Mouse (Mus musculus) stomach, embryonic 15.5 days (tissue): ENCODE measurements at regions not wholly inside any gene's neighbourhood (a gene's known extent, or its start where the extent isn't known, plus 50 kb on each side); places are given as distances from the start of the nearest gene placed in this dataset.
A peak's percentile ranks its signal among the peaks of the same experiment; 100 is the strongest.

Experiments used
- ATAC-seq: fragments of 200-750 bp; cut with Nextera tagmentation; 2 replicates; pipeline ENCODE4 v1.8.0; 2017; ENCODE audit warnings: low read depth, moderate number of reproducible peaks, moderate TSS enrichment; ENCODE audit not compliant: insufficient read depth, low FRiP score
- H3K27ac ChIP-seq: fragments of 300-500 bp; sonication (generic); 2 replicates; pipeline ENCODE4 v1.5.1; 2015; ENCODE audit warnings: mild to moderate bottlenecking, inconsistent platforms
- H3K27me3 ChIP-seq: fragments of 300-500 bp; sonication (generic); replicated peaks from 2 replicates; pipeline ENCODE4 v1.6.1; 2015; ENCODE audit warnings: inconsistent platforms
- H3K36me3 ChIP-seq: fragments of 300-500 bp; sonication (generic); 2 replicates; pipeline ENCODE4 v1.6.1; 2015; ENCODE audit warnings: inconsistent platforms
- H3K4me1 ChIP-seq: fragments of 300-500 bp; sonication (generic); 2 replicates; pipeline ENCODE4 v1.6.1; 2015; ENCODE audit warnings: inconsistent platforms
- H3K4me2 ChIP-seq: fragments of 300-500 bp; sonication (generic); 2 replicates; pipeline ENCODE4 v1.6.1; 2015; ENCODE audit warnings: mild to moderate bottlenecking, inconsistent platforms
- H3K4me3 ChIP-seq: fragments of 300-500 bp; sonication (generic); replicated peaks from 2 replicates; pipeline ENCODE4 v1.5.1; 2015; ENCODE audit warnings: inconsistent platforms
- H3K9ac ChIP-seq: fragments of 300-500 bp; sonication (generic); 2 replicates; pipeline ENCODE4 v1.6.1; 2015; ENCODE audit warnings: inconsistent platforms
- H3K9me3 ChIP-seq: fragments of 300-500 bp; sonication (generic); 2 replicates; pipeline ENCODE4 v1.6.1; 2016; ENCODE audit warnings: inconsistent platforms
- whole genome bisulfite sequencing: fragments of 180-500 bp; shearing (Covaris S2); methylation state at CpG from one replicate; pipeline ENCODE4 v1.1.7; 2015; 5-methylcytosine and 5-hydroxymethylcytosine counted together

DNA sequence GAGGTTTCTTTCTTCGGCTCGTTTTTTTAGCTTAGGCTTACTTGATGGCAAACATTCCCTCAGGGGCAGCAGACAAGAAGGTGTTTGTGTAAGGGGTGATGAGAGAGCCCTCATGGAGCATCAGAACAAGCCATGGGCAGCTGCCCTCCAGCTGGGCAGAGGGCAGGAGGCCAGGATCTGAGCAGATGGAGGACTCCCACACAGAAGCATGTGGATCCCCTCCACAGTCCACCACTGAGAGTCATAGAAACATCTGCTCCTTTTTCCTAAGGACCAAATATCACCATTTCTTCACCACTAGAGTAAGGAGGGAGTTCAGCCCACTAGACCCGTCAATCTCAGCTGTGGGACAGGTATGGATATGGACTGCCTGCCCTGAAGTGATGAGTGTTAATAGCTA, 214.4 kb downstream of the Qk start:
- H3K4me2 ChIP-seq: no peak overlapping the region
- no peaks in the 10 kb centered on the region for H3K27me3 ChIP-seq
- no peak overlapping the region for H3K4me3 ChIP-seq
- no peaks in the 10 kb centered on the region for H3K36me3 ChIP-seq
- H3K9me3 ChIP-seq: no peaks in the 10 kb centered on the region
- no peaks in the 10 kb centered on the region for H3K4me1 ChIP-seq
- no peak overlapping the region for H3K27ac ChIP-seq
- no peak for ATAC-seq
- H3K9ac ChIP-seq: no peak overlapping the region
- WGBS: 63% methylated on average over 3 of the region's 3 CpGs

DNA sequence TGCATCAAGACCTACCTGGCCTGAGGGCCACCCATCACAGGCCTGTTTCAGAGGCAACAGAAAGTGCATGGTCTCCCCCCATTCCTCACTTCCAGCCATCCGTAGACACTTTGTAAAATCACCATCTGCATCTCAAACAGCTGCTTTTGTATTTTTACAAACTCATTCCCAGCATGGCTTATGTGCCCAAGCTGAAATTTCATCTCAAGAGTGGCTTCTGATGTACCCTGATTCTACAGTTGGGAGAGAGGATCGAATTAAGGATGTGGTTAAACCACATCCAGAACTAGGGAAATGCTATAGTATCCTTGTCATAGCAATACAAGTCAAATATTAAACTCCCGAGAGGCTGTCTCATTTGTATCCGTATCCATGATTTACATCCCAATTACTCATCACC, 221.5 kb downstream of the Qk start:
- Histone ChIP-seq H3K27me3 (no peaks in the 10 kb centered on the region), H3K27ac (no peak overlapping the region), H3K9me3 (no peaks in the 10 kb centered on the region), H3K9ac (no peak overlapping the region), H3K4me2 (no peak overlapping the region), H3K4me3 (no peak overlapping the region), H3K36me3 (no peaks in the 10 kb centered on the region), H3K4me1 (peaks cover 8% of the 10 kb centered on the region; the same call in 1 of the 2 replicates)
- ATAC-seq: no peak
- WGBS: 76% methylated on average over 4 of the region's 4 CpGs

DNA sequence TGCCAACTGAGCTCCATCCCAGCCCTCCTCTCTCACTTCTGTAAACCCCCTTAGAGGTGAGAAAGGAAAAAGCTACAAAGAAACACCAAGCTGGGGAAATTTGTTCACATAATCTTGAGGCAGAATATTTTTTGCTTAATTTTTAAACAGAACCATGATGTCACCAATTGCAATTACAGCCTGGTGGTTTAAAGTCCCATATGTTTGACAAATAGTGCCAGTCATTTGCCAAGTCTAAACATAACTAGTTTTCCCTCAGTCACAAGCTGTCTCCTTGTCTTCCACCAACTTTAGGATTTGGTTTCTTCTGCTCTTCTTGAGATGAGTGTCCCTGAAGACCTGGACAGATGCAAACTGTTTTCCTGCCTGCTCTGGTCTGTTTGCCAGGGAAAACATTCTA, 222.0 kb downstream of the Qk start:
- Histone ChIP-seq H3K4me2 (no peak overlapping the region), H3K27me3 (no peaks in the 10 kb centered on the region), H3K9ac (no peak overlapping the region), H3K27ac (no peak overlapping the region), H3K9me3 (no peaks in the 10 kb centered on the region), H3K4me1 (peaks cover 8% of the 10 kb centered on the region; the same call in 1 of the 2 replicates), H3K36me3 (no peaks in the 10 kb centered on the region), H3K4me3 (no peak overlapping the region)
- ATAC-seq: no peak

DNA sequence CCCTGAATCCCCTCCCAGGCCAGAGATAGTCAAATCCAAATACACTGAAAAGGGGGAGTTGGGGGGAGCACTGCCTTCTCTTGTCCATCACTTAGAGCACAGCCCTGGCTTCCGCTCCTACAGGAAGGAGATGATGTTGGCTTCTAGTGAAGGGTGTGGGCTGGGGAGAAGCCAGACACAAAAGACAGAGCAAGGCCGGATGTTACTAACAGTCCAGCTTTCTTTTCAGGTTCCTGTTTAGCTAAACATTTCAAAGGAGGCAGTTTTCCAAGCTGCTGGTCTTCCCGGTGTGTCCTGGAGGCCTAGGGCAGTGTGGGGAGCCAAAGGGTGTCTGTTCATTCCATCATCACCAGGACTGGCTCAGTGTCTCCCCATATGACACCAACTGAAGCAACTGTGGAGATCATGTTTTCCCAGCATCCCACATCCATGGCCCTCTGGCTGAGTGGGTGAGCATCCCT, 223.8 kb downstream of the Qk start:
- Histone ChIP-seq H3K4me1 (peaks cover 8% of the 10 kb centered on the region; the same call in 1 of the 2 replicates), H3K36me3 (no peaks in the 10 kb centered on the region), H3K4me2 (no peak overlapping the region), H3K27ac (no peak overlapping the region), H3K27me3 (no peaks in the 10 kb centered on the region), H3K9ac (no peak overlapping the region), H3K9me3 (no peaks in the 10 kb centered on the region), H3K4me3 (no peak overlapping the region)
- ATAC-seq: no peak
- WGBS: 70% methylated on average over 3 of the region's 3 CpGs

DNA sequence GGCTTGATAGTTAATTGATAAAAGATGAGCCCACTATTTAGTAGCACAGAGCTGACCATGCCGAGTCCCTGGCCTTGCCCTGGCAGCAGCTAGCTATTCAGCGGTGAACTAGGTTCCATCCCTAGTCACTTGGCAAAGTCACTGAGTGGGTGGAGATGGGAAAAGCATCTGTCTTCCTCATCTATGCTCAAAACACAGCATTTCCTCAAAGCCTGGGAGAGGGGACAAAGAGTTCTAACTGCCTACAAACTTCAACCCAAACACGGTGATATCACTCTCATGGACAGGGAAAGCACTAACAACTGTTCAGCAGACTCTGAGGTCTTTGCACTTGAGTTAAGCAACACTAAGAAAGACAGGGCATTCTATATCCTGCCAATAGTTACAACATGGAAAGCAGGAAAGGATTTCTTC, 225.5 kb downstream of the Qk start:
- no peak overlapping the region for H3K4me3 ChIP-seq
- WGBS: 47% methylated on average over 3 of the region's 3 CpGs
- peaks cover 8% of the 10 kb centered on the region; the same call in 1 of the 2 replicates for H3K4me1 ChIP-seq
- no peaks in the 10 kb centered on the region for H3K36me3 ChIP-seq
- peak; percentile 53; the same call in 1 of the 2 replicates for ATAC-seq
- no peaks in the 10 kb centered on the region for H3K9me3 ChIP-seq
- peak overlapping the region; percentile 17; the same call in 1 of the 2 replicates for H3K27ac ChIP-seq
- H3K27me3 ChIP-seq: no peaks in the 10 kb centered on the region
- no peak overlapping the region for H3K9ac ChIP-seq
- H3K4me2 ChIP-seq: no peak overlapping the region

DNA sequence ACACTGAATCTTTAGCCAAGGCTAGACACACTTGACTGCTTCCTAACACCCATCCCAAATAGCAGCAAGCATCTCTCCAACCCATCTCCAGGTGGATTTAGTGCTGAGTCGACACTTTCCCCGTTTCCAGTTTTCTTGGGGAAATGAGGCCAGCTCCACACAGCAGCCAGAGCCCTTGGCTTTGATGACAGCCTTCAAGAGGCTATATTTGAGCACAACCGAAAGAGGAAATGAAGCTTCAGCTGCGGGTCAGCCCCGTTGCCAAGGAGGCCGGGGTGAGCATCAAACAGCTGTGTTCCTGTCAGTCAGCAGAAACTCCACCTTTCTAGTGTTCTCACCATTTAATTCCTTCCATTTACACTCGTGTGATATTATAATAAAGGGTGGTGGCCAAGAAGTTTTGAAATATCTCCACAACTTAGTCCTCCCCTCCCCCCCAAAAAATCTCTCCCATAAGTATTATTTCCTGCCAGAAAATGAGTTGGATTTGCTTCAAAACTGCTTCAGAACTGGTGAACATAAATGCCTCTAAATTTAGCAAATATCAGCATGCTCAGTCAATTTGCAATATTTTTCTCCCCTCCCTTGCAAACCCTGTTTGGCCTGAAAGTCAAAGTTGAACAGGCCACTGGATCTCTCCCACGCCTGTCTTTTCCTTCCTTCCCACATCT, 226.1 kb downstream of the Qk start:
- peak; percentile 14; the same call in 1 of the 2 replicates for ATAC-seq
- H3K27ac ChIP-seq: peak overlapping the region; percentile 36; the same call in 1 of the 2 replicates
- no peak overlapping the region for H3K9ac ChIP-seq

DNA sequence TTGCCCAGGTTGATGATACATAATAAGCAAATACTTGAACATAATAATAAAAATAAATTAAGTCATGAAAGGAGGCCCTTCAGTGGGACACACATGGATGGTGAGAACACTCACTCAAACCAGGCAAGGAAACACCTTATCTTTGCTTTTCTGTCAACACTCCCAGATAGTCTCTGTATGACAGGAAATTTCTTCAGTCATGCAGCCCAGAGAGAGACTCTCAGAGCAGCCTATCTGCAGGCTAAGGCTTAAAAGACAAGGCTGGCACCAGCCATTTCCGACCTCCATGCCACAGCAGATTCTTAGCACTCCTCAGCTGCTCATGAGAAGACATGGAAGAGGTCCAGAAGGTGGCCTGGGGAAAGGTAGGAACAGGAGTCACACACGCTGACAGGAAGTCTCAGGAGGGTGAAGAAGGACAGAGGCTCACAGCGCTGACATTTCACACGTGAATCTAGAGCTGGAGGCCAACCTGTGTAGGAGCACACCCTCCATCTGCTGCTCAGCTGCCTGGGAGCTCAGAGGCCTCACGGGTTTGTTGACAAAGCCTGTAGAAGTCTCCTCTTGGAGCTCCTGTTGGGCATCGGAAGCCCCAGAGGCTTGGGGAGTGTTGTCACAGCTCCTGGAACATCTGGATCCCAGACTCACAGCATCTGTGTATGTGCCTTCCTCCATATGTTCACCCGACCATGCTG, 232.3 kb downstream of the Qk start:
- Histone ChIP-seq H3K27ac (no peak overlapping the region), H3K4me1 (peaks cover 6% of the 10 kb centered on the region), H3K36me3 (no peaks in the 10 kb centered on the region), H3K4me2 (no peak overlapping the region), H3K27me3 (no peaks in the 10 kb centered on the region), H3K4me3 (no peak overlapping the region), H3K9me3 (no peaks in the 10 kb centered on the region), H3K9ac (no peak overlapping the region)
- 64% methylated on average over 7 of the region's 7 CpGs for WGBS
- no peak for ATAC-seq

More for the DNA sequence above, 226.1 kb downstream of the Qk start:
- Histone ChIP-seq H3K4me3 (no peak overlapping the region), H3K36me3 (no peaks in the 10 kb centered on the region), H3K27me3 (no peaks in the 10 kb centered on the region), H3K4me1 (peaks cover 8% of the 10 kb centered on the region; the same call in 1 of the 2 replicates), H3K9me3 (no peaks in the 10 kb centered on the region), H3K4me2 (no peak overlapping the region)
- WGBS: 56% methylated on average over 8 of the region's 8 CpGs

DNA sequence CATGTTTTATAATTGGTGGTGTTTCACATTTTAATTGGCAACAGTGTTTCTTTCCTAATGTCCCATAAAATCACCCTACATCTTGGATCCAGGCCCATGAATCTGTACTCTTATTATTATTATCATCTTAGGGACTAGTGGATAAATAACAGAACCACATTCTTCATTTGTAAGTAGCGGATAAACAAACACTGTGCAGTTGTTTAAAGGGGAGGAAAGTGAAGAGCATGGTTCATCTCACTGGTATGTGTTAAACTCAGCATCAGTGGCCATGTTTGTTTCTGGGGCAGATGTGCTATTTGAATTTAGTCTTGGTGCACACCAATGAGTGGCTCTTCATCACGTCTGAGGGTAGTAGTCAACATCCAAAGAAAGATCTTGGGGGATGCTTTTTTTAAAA, 233.1 kb downstream of the Qk start:
- no peak for ATAC-seq
- Histone ChIP-seq H3K9me3 (no peaks in the 10 kb centered on the region), H3K36me3 (no peaks in the 10 kb centered on the region), H3K27ac (peak overlapping the region; percentile 18; the same call in 1 of the 2 replicates), H3K27me3 (no peaks in the 10 kb centered on the region), H3K9ac (no peak overlapping the region), H3K4me2 (no peak overlapping the region), H3K4me3 (no peak overlapping the region), H3K4me1 (peaks cover 6% of the 10 kb centered on the region)
- 68% methylated on average over 2 of the region's 2 CpGs for WGBS

DNA sequence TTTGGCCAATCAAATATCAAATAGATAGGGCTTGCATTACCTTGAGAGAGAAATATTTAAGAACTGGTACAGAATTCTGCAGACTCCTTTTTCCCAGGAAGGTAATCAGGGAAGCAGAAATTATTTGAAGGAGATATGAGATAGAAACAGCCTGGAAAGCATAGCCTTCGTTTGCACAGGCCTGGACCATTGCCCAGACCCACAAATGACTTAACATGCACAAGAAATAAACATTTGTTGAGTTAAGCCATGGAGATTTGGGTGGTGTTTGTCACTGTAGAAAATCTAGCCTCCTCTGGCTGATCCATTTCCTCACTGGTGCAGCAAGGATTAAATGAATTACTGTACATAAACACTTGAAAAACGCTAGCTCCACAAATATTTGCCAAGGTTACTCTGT, 233.5 kb downstream of the Qk start:
- 21% methylated on average over 2 of the region's 2 CpGs for WGBS
- Histone ChIP-seq H3K27ac (peak overlapping the region; percentile 18; the same call in 1 of the 2 replicates), H3K36me3 (no peaks in the 10 kb centered on the region), H3K9me3 (no peaks in the 10 kb centered on the region), H3K4me2 (no peak overlapping the region), H3K27me3 (no peaks in the 10 kb centered on the region), H3K4me1 (peaks cover 6% of the 10 kb centered on the region), H3K9ac (no peak overlapping the region), H3K4me3 (no peak overlapping the region)
- peak; percentile 85 for ATAC-seq

DNA sequence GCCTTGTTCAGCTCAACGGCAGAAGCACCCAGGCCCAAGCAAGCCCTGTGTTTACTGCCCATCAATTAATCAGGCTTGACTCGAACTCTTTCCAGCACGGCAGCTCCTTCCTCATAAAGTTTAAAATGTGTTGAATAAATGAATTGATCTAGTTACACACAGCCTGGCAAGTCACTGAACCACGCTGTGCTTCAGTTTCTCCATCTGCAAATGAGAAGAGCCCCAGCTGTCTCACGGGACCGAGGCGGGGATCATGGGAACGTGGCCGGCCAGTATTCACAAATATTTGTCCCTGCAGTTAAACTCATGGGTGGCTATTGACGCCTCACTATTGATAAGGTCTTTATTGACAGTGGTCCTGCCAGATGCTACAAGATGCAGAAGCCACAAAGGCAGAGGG, 237.9 kb downstream of the Qk start:
- Histone ChIP-seq H3K36me3 (no peaks in the 10 kb centered on the region), H3K9me3 (no peaks in the 10 kb centered on the region), H3K27ac (no peak overlapping the region), H3K4me3 (no peak overlapping the region), H3K4me1 (peaks cover 11% of the 10 kb centered on the region), H3K9ac (no peak overlapping the region), H3K27me3 (no peaks in the 10 kb centered on the region), H3K4me2 (no peak overlapping the region)
- ATAC-seq: no peak
- WGBS: 36% methylated on average over 10 of the region's 10 CpGs

DNA sequence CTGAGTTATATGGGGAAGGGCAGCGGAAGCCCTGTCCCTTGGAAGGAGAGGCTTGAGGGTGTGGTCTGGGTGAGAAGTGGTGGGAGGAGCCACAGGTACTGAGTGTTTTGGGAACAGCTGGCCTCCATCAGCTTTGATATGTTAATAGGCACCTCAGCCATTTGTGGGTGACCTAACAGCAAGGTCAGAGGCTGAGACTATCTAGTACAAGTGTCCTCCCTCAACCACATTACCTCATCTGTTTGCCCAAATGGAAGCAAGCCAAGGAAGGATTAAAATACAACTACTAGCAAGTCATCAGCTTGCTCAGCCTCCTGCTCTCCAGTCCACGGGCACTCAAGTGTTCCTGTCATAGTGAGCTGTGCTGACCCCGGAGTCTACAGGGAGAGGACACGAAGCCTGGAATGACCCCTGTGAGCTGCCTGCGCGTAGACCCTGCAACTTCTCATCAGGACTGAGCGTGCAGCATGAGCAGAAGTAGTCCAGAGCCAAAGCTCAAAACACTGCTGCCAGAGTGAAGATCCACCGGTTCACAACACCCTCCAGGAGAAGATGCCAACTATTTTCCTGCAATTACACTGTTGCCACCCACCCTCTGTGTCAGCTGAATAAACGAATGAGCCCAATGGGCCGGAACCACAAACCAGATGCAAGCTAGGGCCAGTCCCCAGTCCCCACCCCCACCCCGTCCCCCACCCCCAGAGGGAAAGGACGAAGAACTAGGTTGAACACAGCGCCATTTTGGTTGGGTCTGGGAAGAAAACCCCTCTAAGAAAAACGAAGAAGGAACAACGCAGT, 239.6 kb downstream of the Qk start:
- 63% methylated on average over 15 of the region's 15 CpGs for WGBS
- Histone ChIP-seq H3K4me2 (no peak overlapping the region), H3K27ac (no peak overlapping the region), H3K4me3 (no peak overlapping the region), H3K36me3 (no peaks in the 10 kb centered on the region), H3K9ac (no peak overlapping the region), H3K9me3 (no peaks in the 10 kb centered on the region), H3K4me1 (peaks cover 9% of the 10 kb centered on the region), H3K27me3 (no peaks in the 10 kb centered on the region)
- ATAC-seq: peak; percentile 83
